18 mouse cellular contexts compared by ENCODE assay signal in the genomic region with DNA sequence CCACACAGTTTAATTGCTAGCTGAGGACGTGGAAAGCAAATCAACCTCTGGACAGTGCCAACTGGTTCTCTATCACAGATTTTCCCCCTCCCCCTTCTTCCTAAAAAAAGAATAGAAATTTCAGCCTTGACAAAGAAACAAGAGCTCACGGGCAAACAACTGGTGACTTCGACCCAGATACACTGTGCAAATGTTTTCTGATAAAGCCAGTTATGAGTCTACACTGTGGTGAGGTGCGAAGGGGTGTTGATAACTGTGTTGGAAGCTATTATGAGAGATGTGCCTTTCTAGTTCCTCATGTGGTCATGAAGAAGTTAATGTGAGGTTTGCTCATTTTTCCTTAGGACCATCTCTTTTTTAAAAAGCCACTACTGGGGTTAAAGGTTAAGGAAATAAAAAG. TPM values are rescaled to one million over a fixed set of nuclear protein-coding genes. Genes with fewer than 3 reads are reported as not detected.
"Had no signal": no experiment of that assay in that cellular context is flagged by ENCODE, and none has a peak within 500 bp of the region (broad histone marks: within the 10 kb centered on the region; RNA-seq: fewer than 3 reads in every experiment).

No protein-coding gene starts in this region.

- H3K27ac ChIP-seq: neural tube, embryonic 12.5 days; neural tube, embryonic 13.5 days; neural tube, embryonic 15.5 days had no signal

- H3K27me3 ChIP-seq: neural tube, embryonic 12.5 days; neural tube, embryonic 13.5 days; neural tube, embryonic 15.5 days had no signal

- H3K4me1 ChIP-seq: neural tube, embryonic 12.5 days; neural tube, embryonic 13.5 days; neural tube, embryonic 15.5 days had no signal

- H3K4me3 ChIP-seq: neural tube, embryonic 12.5 days; neural tube, embryonic 13.5 days; neural tube, embryonic 15.5 days had no signal

- H3K36me3 ChIP-seq: neural tube, embryonic 12.5 days; neural tube, embryonic 13.5 days; neural tube, embryonic 15.5 days had no signal

- H3K9ac ChIP-seq: neural tube, embryonic 12.5 days; neural tube, embryonic 13.5 days; neural tube, embryonic 15.5 days had no signal

- DNase-seq: retina, postnatal 1 day; right cerebral cortex, adult 18-20 months; right cerebral cortex, postnatal 14 days; right cerebral cortex, postnatal 25 days; spleen, adult 18-20 months; thymus, adult 18-20 months; thymus, adult 2 months; thymus, postnatal 14 days; thymus, postnatal 25 days; thymus, postnatal 36 days; thymus, postnatal 4 days had no signal

- H3K9me3 ChIP-seq: neural tube, embryonic 12.5 days; neural tube, embryonic 13.5 days; neural tube, embryonic 15.5 days had no signal

- H3K4me2 ChIP-seq: neural tube, embryonic 12.5 days; neural tube, embryonic 13.5 days; neural tube, embryonic 15.5 days had no signal

RNA-seq across cellular contexts. Expression of a gene that starts 10.5 kb away (rescaled TPM):
- polyA plus RNA-seq: neural tube, embryonic 11.5 days; neural tube, embryonic 12.5 days; neural tube, embryonic 14.5 days; small intestine, adult 2 months had no signal

RNA-seq across cellular contexts. Expression of a gene that starts 54.2 kb away (rescaled TPM):
- polyA plus RNA-seq: testis, adult 2 months had no signal
